Mouse (Mus musculus): ENCODE results near the gene Slc12a4.
A peak's percentile ranks its signal among the peaks of the same experiment; 100 is the strongest.

Slc12a4 gene

DNA sequence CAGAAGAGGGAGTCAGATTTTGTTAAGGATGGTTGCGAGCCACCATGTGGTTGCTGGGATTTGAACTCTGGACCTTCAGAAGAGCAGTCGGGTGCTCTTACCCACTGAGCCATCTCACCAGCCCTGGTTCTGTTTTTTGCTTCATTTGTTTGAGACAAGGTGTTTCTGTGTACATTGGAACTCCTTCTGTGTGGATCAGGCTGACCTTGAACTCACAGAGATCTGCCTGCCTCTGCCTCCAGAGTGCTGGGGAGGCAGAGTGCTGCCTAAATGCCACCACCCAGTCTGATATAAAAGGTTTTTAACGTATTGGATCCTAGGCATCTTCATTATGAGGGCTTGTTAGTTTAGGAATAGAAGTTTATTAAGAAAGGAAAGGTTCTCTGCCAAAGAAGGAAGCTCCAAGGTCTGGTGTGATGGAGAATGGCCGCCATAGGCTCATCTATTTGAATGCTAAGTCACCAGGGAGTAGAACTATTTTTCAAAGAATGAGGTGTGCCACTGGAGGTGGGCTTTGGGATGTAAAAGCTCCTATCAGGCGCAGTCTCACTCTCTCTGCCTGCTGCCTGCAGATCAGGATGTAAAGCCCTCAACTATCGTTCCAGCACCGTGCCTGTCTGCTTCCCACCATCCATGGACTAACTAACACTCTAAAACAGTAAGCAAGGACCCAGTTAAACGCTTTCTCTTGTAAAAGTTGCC lies 5.3 kb upstream of the Slc12a4 start:
- no peak for DNase-seq (ENCODE audit: extremely low spot score, low read depth, low spot score)

DNA sequence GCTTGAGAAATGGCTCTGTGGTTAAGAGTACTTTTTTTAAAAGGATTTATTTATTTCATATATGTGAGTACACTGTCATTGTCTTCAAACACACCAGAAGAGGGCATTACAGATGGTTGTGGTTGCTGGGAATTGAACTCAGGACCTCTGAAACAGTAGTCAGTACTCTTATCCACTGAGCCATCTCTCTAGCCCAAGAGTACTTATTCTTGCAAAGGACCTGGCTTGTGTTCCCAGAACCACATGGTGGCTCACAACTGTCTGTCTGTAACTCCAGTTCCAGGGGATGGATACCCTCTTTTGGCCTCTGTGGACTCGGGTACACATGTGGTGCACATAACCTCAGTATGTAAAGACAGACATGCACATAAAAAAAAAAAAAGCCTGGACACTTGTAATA lies 3.5 kb upstream of the Slc12a4 start:
- DNase-seq (ENCODE audit: extremely low spot score, low read depth, low spot score) = no peak

- no peak for DNase-seq (ENCODE audit: extremely low spot score, low read depth, low spot score)
Observed at GRCm38 (mm10) chr8:105966692-105967311, 905 bp upstream of the Slc12a4 start.

DNA sequence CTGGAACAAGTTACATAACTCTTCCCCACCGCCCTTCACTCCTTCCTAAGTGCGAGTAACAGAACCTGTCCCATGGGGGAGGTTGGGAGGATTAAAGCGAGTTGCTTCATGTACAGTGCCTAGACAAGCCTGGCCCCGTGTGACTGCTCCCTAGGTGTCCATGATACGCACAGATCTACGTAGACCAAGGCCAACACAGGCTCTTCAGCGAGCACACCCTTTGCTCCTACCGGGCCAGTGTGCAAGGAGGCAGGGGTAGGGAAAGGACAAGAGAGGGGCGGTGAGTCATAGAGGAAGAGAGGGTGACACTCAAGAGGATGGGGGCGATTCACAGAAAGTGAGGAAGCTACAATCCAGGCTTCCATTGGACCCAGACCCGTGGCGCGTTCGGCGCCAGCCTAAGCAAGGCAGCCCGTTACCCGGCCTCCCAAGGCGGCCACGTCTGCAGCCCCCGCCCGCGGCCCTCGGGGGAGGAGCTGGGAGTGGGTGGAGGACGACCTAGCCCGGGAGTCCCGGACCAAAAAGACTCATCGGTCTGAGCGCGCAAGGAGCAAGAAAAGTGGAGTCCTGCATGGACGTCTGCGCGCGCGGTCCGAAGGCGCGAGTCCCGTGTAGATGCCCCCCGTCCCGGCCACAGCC lies 512 bp downstream of the Slc12a4 start:
- DNase-seq (ENCODE audit: extremely low spot score, low read depth, low spot score) = no peak

DNA sequence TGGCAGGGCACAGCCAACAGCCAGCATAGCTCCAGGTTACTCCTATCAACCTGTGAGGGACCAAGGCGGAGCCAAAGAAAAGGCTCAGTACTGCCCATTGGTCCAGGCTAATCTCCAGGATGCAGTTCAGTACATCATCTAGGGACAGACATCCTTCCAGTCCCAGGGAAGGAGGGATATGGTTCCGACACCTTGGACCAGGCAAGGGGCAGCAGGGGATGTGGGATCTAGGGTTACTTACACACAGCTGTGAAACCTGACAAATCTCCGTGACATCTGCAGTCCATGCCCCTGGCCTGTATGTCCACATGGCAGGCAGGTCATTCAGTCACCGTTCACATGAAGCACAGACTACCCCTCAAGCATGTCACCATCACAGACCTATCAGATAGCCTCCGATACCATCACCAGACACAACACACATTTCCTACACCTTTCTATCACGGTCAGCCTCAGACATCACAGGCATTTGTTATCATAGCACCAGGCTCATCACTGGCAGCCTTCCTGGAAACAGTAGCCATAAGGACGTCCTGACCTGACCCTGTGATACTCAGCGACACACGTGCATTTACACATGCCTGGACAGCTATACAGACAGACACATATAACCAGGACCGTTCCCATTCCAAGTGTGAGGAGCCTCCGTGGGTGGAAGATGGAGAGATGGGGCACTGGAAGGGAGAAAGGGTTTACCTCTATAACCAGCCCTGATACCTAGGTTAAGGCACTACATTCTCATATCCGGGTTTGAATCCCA lies 1.2 kb downstream of the Slc12a4 start:
- DNase-seq (ENCODE audit: extremely low spot score, low read depth, low spot score) = no peak

DNA sequence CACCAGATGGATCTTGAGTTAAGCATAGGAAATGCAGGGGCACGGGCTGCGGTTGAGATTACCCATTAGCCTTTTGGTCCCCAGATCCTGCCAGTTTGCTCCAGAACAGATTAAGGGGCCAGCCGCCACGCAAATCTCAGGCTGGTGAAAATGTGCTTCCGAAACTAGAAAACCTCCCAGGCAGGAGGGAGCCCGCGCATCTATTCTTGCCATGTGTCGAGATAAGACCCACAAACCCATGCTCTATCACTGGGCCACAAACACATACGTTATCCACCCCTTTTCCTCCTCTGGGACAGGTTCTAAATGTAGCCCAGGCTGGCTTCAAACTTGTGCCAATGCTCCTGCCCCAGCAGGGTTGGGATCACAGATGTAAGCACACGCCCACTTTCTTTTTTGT lies 4.4 kb downstream of the Slc12a4 start:
- DNase-seq (ENCODE audit: extremely low spot score, low read depth, low spot score) = no peak

- DNase-seq (ENCODE audit: extremely low spot score, low read depth, low spot score) = no peak
Observed at GRCm38 (mm10) chr8:105961101-105961500, 4.8 kb downstream of the Slc12a4 start.

DNA sequence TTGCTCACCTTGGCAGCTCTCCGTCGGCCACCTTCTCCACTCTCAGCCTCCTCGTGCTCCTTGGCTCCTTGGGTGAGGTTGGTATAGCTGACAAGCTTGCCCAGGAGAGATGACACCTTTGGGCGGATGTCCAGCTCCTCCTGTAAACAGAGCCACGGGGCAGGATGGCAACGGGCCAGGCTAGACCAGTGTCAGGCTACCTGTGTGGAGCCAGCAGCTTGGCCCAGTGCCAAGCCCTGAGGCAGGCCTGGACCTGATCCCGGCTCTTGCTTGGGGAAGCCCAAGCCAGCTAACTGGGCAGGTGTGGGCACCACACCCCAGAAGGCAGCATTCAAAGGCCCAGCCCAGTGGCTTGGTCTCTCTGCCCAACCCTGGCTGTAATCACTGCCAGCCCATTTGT lies 6.5 kb downstream of the Slc12a4 start:
- DNase-seq (ENCODE audit: extremely low spot score, low read depth, low spot score) = no peak

- no peak for DNase-seq (ENCODE audit: extremely low spot score, low read depth, low spot score)
Observed at GRCm38 (mm10) chr8:105957813-105958212, 8.1 kb downstream of the Slc12a4 start.

GRCm38 (mm10) chr8:105956556-105956955 lies 9.3 kb downstream of the Slc12a4 start:
- no peak for DNase-seq (ENCODE audit: extremely low spot score, low read depth, low spot score)

DNA sequence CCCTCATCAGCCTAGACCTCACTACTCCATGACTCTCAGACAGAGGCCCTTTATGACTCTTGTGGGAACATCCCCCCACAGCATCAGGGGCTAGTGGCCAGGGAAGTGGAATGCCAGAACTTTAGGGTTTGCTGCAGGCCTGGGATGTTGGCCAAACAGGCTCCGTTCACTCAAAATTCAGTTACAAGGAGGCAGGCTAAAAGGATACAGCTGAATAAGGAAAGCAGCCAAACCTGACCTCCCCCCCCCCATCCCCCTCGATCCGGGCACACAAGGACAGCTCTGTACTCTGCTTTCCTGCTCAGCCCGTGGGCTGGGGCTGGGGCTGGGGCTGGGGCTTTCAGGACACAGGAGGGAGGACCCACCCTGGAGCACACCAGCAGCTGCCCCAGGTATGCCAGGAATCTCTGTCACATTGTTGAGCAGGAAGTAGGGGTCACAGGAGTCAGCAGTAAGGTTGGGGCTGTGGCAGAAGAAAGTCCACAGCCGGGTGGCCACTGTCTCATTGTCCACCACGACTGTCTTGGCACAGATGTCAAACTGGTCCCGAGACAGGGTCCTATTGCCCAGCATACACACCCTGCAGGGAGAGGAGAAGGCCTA lies 14.7 kb downstream of the Slc12a4 start:
- no peak for DNase-seq (ENCODE audit: extremely low spot score, low read depth, low spot score)

DNA sequence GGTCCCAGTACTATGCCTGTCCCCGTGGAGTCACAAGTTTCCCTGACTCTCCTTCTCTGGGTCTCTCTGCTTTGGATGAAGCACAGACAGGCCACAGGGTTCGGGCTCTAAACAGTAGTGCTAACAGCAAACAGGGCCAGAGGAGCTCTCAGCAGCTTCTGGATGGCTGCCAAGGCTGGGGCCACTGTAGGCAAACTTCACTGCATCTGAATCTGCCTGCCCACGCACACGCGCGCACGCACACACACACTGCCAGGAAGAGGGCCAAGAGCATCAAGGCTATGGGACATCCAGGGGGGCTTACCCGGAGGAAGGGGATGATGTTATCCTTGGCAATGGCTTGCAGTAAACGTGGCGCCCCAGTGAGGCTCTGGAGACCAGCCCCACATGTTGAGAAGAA lies 16.5 kb downstream of the Slc12a4 start:
- no peak for DNase-seq (ENCODE audit: extremely low spot score, low read depth, low spot score)

- no peak for DNase-seq (ENCODE audit: extremely low spot score, low read depth, low spot score)
Observed at GRCm38 (mm10) chr8:105943321-105943739, 22.6 kb downstream of the Slc12a4 start, which contains the start of gene Lcat. TSS of gene Lcat (minus strand) at chr8:105943382.

GRCm38 (mm10) chr8:105942542-105942941 lies 23.4 kb downstream of the Slc12a4 start:
- no peak for DNase-seq (ENCODE audit: extremely low spot score, low read depth, low spot score)

DNA sequence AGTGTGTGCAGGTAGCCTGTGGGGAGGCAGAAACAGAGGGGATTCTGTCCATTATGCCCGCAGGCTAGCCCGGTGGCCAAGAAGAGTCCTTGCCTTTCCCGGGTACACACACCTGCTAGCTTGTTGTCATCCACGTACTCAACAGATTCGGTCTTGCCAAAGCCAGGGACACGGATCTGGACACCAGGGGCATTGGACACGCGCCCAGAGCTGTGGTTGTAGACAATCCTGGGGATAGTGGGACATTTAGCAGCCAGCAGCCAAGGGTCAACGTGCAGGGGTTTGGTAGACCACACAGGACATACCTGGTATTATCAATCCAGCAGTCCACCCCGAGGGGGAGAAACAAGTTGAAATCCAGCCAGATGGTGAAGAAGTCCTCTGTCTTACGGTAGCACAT lies 23.9 kb downstream of the Slc12a4 start:
- DNase-seq (ENCODE audit: extremely low spot score, low read depth, low spot score) = no peak

DNA sequence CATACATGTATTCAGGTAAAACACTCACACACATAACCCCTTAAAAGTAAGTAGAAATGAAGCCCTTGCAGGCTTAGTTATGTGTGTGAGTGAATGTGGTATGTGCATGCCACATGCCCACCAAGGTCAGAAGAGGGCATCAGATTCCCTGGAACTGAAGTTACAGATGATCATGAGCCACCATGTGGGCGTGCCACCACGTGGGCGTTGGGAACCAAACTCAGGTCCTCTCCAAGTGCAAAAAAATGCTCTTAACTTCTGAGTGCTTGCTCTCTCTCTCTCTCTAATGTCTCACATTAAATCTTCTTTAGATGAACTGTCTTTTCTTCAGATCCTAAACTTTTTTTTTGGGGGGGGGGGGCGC lies 27.6 kb downstream of the Slc12a4 start, which contains the start of gene Psmb10:
TSS of gene Psmb10 (minus strand) at position 139 of the 364 bp plus-strand sequence.
- DNase-seq (ENCODE audit: extremely low spot score, low read depth, low spot score) = no peak

DNA sequence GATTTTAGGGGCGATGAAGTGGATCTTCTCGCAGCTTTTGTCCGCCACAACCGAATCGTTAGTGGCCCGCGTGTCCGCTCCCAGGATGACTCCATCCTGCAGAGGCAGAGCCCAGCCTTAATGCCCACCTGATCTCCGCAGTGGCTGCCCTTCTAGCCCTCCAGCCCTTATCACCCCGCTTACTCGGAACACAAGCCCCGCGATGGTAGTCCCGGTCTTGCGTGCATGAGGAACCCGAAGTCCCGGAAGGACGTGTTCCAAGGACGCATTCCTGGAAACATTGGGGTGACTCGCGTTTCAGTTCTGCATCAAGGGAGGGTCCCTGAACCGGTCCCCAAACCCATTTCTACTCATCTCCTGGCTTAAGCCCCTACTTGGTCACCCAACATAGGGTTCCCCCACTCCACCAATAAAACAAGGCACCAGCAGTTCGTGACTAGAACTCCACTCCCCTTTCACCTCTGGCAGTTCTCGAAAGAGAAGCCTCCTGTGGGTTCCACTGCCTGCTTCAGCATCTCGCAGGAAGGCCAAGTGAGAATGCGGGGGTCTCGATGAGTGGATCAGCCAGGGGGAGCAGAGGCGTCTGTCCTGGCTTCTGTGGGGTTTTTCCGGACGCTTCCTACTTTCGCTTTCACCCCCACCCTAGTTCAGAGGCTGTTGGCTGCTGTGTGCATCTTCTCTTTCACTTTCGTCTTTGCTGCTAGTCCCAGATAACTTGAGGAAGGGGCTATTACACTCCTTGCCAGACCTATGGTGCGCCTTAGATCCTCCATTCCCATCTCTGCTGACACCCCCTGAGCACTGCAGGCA lies 28.2 kb downstream of the Slc12a4 start:
- no peak for DNase-seq (ENCODE audit: extremely low spot score, low read depth, low spot score)

GRCm38 (mm10) chr8:105936866-105937475 lies 28.9 kb downstream of the Slc12a4 start:
- DNase-seq (ENCODE audit: extremely low spot score, low read depth, low spot score) = peak; percentile 47

DNA sequence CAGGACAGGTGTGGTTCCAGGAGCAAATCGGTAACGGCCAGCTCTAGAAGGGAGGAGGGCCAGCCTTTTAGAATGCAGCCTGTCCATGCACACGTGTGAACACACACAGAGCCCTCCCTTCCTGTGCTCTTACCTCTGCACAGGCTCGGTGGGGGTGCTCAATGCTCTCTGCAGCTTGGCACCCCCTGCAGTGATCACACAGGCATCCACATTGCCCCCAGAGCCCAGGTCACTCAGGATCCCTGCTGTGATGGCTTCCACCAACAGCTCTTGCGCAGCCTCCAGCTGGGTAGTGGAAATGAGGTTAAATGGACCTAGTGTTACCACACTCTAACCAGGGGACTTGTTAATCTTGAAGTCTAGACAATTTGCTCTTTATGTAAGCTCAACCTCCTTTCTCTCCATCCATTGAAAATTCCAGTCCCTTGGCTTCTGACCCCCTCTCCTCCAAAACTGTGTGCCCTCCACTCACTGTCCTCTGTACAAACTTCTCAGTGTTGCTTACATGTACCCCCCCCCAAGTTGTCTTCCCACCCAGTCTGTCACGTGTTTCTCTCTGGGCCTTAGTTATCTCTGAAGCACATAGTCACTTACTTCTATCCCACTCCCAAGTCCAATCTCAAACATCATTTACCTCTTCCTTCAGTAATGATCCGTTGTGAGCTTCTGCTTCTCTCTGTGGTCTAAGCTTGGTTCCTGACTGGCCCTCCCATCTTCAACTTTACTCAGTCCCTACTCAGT lies 29.9 kb downstream of the Slc12a4 start:
- DNase-seq (ENCODE audit: extremely low spot score, low read depth, low spot score) = no peak

Measured in hindlimb bud, embryonic 11.5 days (tissue).